Comparison of ENCODE assay signal across 1 mouse cellular context in the genomic region with DNA sequence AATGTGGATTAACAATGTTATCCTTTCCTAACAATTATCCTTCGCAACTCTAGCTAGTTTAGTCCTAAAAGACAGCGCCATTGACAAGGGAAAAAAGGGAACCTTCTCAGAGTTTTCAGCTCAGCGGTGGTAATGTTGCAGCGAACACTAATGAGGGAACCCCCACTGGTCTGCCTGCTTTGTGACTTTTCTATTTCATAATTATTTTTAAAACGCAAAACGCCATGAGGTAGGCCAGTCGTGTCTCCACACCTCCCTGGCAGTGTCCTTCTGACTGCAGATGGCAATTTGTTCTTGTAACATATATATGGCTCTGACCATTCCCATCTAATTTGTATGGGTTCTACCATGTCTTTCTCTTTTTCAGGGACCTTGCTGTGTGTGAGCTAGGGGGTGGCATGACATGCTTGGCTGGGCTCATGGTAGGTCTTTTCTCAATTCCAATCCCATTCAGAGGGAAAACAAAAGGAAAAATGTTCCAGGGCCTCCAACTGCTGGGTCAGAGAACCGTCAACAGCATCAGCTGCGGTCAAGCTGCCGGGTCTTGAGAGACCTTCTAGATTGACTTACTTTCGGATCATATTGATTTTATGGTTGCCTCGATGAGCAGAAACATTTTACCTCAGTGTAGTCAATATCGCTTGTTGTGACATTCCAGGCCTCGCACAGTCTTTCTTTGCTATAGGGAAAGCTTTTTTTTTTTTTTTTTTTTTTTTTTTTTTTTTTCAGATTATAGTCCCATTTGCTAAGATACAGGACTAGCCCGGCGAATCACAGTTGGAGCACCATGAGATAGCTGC.
TF ChIP-seq lines count a peak whose summit lies in the region.

No protein-coding gene starts in this region.

TF ChIP-seq in MEL, 35 proteins besides CTCF, POLR2A, EP300 and RAD21 (continued from another document):
- TF ChIP-seq ZNF384 (IDR thresholded peaks at IDR 0.05; ENCODE audit: low read depth, low read length) = peak; percentile 72
- TF ChIP-seq KAT2A (conservative IDR thresholded peaks at IDR 0.05; ENCODE audit: low read depth, low read length) = no peak
- no peak for TF ChIP-seq RCOR1 (IDR thresholded peaks at IDR 0.05; ENCODE audit: low read depth, low read length)
